ENCODE assay signal across 13 mouse cellular contexts in genomic region chr11:36120591-36121409, GRCm38 (mm10).
DNase-seq lines count a peak whose midpoint lies in the region; ATAC-seq and TF ChIP-seq lines count a peak whose summit lies in the region.
"Had no signal": no experiment of that assay in that cellular context is flagged by ENCODE, and none has a peak within 500 bp of the region (broad histone marks: within the 10 kb centered on the region; RNA-seq: fewer than 3 reads in every experiment).

No protein-coding gene starts in this region.

- 17% methylated on average over 7 of the region's 7 CpGs for WGBS in forebrain, embryonic 11.5 days
- 15% methylated on average over 7 of the region's 7 CpGs for WGBS in hindbrain, embryonic 13.5 days
- 10% methylated on average over 7 of the region's 7 CpGs for WGBS in midbrain, embryonic 15.5 days

- no peaks in the 10 kb centered on the region for H3K27me3 ChIP-seq in forebrain, embryonic 11.5 days (ENCODE audit: control insufficient read depth, insufficient read depth, low read length)
- no peaks in the 10 kb centered on the region for H3K27me3 ChIP-seq in hindbrain, embryonic 13.5 days
- no peaks in the 10 kb centered on the region for H3K27me3 ChIP-seq in midbrain, embryonic 15.5 days (replicated peaks)
- H3K27me3 ChIP-seq: limb, embryonic 12.5 days; liver, embryonic 15.5 days had no signal

- no peaks in the 10 kb centered on the region for H3K9me3 ChIP-seq in forebrain, embryonic 11.5 days (ENCODE audit: control insufficient read depth, low read length)
- H3K9me3 ChIP-seq in hindbrain, embryonic 13.5 days = no peaks in the 10 kb centered on the region
- no peaks in the 10 kb centered on the region for H3K9me3 ChIP-seq in midbrain, embryonic 15.5 days
- H3K9me3 ChIP-seq: limb, embryonic 12.5 days; liver, embryonic 15.5 days had no signal

- peak overlapping the region; percentile 57; the same call in 1 of the 2 replicates for H3K27ac ChIP-seq in forebrain, embryonic 11.5 days (ENCODE audit: low read depth, low read length)
- peak overlapping the region; percentile 63 for H3K27ac ChIP-seq in hindbrain, embryonic 13.5 days
- H3K27ac ChIP-seq in midbrain, embryonic 15.5 days = peak overlapping the region; percentile 40
- H3K27ac ChIP-seq: limb, embryonic 12.5 days; liver, embryonic 15.5 days had no signal

- H3K9ac ChIP-seq in forebrain, embryonic 11.5 days (ENCODE audit: low read length) = no peak overlapping the region
- no peak overlapping the region; the same call in 1 of the 2 replicates for H3K9ac ChIP-seq in hindbrain, embryonic 13.5 days
- no peak overlapping the region for H3K9ac ChIP-seq in midbrain, embryonic 15.5 days
- H3K9ac ChIP-seq: limb, embryonic 12.5 days; liver, embryonic 15.5 days had no signal

- H3K36me3 ChIP-seq in forebrain, embryonic 11.5 days (ENCODE audit: control insufficient read depth, insufficient read depth, low read length) = no peaks in the 10 kb centered on the region
- H3K36me3 ChIP-seq in hindbrain, embryonic 13.5 days = no peaks in the 10 kb centered on the region
- no peaks in the 10 kb centered on the region for H3K36me3 ChIP-seq in midbrain, embryonic 15.5 days (replicated peaks)
- H3K36me3 ChIP-seq: limb, embryonic 12.5 days; liver, embryonic 15.5 days had no signal

- peak; percentile 68 for ATAC-seq in forebrain, embryonic 11.5 days (replicated peaks; ENCODE audit: low FRiP score)
- peak; percentile 63; the same call in 1 of the 2 replicates for ATAC-seq in hindbrain, embryonic 13.5 days (ENCODE audit: low FRiP score)
- peak; percentile 63; the same call in 1 of the 2 replicates for ATAC-seq in midbrain, embryonic 15.5 days (replicated peaks)
- ATAC-seq: CD4-positive, CD25-positive, alpha-beta regulatory T cell, adult 4 months had no signal

- no peak for TF ChIP-seq POLR2A in brain, embryonic 14.5 days (IDR thresholded peaks at IDR 0.05; ENCODE audit: borderline replicate concordance, extremely low read depth, insufficient read depth, insufficient read length, poor library complexity, severe bottlenecking)

- no peak for TF ChIP-seq CTCF in brain, embryonic 14.5 days (IDR thresholded peaks at IDR 0.05; ENCODE audit: borderline replicate concordance, extremely low read depth, insufficient read depth, insufficient read length)

- DNase-seq in brain, embryonic 14.5 days (ENCODE audit: low read depth) = peak; percentile 77
- DNase-seq in forebrain, embryonic 11.5 days (ENCODE audit: low spot score) = no peak
- no peak for DNase-seq in kidney, postnatal 14 days
- no peak for DNase-seq in urinary bladder, postnatal 14 days (ENCODE audit: low spot score)
- no peak for DNase-seq in gastrocnemius, postnatal 4 days (ENCODE audit: low spot score in 2 of 2)
- DNase-seq: cerebellum, adult 9-10 months; embryo, embryonic 11 days had no signal

- H3K4me1 ChIP-seq in forebrain, embryonic 11.5 days (replicated peaks; ENCODE audit: control insufficient read depth, insufficient read depth, low read length) = peaks cover 10% of the 10 kb centered on the region; the same call in 1 of the 2 replicates
- H3K4me1 ChIP-seq in hindbrain, embryonic 13.5 days (replicated peaks) = peaks cover 28% of the 10 kb centered on the region
- H3K4me1 ChIP-seq in midbrain, embryonic 15.5 days = peaks cover 30% of the 10 kb centered on the region
- H3K4me1 ChIP-seq: liver, embryonic 15.5 days had no signal

- H3K4me2 ChIP-seq in forebrain, embryonic 11.5 days (ENCODE audit: low read depth, low read length, severe bottlenecking) = no peak overlapping the region
- no peak overlapping the region for H3K4me2 ChIP-seq in hindbrain, embryonic 13.5 days
- H3K4me2 ChIP-seq in midbrain, embryonic 15.5 days = no peak overlapping the region
- H3K4me2 ChIP-seq: heart, embryonic 11.5 days; limb, embryonic 12.5 days; liver, embryonic 15.5 days had no signal

- H3K4me3 ChIP-seq in forebrain, embryonic 11.5 days (ENCODE audit: low read depth, low read length) = no peak overlapping the region
- H3K4me3 ChIP-seq in hindbrain, embryonic 13.5 days = no peak overlapping the region
- no peak overlapping the region for H3K4me3 ChIP-seq in midbrain, embryonic 15.5 days
- H3K4me3 ChIP-seq: limb, embryonic 12.5 days; liver, embryonic 15.5 days had no signal
